Comparison of ENCODE assay signal across 26 mouse cellular contexts in genomic region chr1:105948352-105948751, GRCm38 (mm10). TPM values are rescaled to one million over a fixed set of nuclear protein-coding genes. Genes with fewer than 3 reads are reported as not detected.
DNase-seq lines count a peak whose midpoint lies in the region; ATAC-seq lines count a peak whose summit lies in the region.
"Had no signal": no experiment of that assay in that cellular context is flagged by ENCODE, and none has a peak within 500 bp of the region (broad histone marks: within the 10 kb centered on the region; RNA-seq: fewer than 3 reads in every experiment).

No protein-coding gene starts in this region.

- no peak overlapping the region for H3K9ac ChIP-seq in embryonic facial prominence, embryonic 12.5 days
- no peak overlapping the region for H3K9ac ChIP-seq in kidney, embryonic 16.5 days (replicated peaks; ENCODE audit: low read length)
- no peak overlapping the region for H3K9ac ChIP-seq in midbrain, embryonic 11.5 days (ENCODE audit: low read length)
- H3K9ac ChIP-seq: heart, embryonic 13.5 days; hindbrain, embryonic 15.5 days; intestine, embryonic 15.5 days; lung, embryonic 14.5 days; neural tube, embryonic 15.5 days had no signal

- 83% methylated on average over 6 of the region's 6 CpGs for WGBS in embryonic facial prominence, embryonic 12.5 days
- WGBS in embryonic facial prominence, embryonic 10.5 days: 86% methylated on average over 6 of the region's 6 CpGs
- WGBS in kidney, embryonic 16.5 days: 57% methylated on average over 6 of the region's 6 CpGs
- 81% methylated on average over 6 of the region's 6 CpGs for WGBS in midbrain, embryonic 11.5 days
- 79% methylated on average over 6 of the region's 6 CpGs for WGBS in midbrain, embryonic 10.5 days

- DNase-seq in embryonic facial prominence, embryonic 10.5 days (ENCODE audit: low spot score): no peak
- DNase-seq in kidney, postnatal 36 days: no peak
- DNase-seq in midbrain, embryonic 11.5 days (ENCODE audit: low spot score, missing footprints): no peak
- DNase-seq in midbrain, embryonic 10.5 days (ENCODE audit: low spot score): no peak
- DNase-seq: adrenal gland, adult 8-10 months; cerebellum, adult 11-12 months; gastrocnemius, postnatal 25 days; heart, adult 18-20 months; heart, postnatal 14 days; kidney, adult 9 months; left cerebral cortex, postnatal 4 days; lung, embryonic 14.5 days; thymus, adult 18-20 months; thymus, postnatal 36 days had no signal

- no peaks in the 10 kb centered on the region for H3K36me3 ChIP-seq in embryonic facial prominence, embryonic 12.5 days
- H3K36me3 ChIP-seq in embryonic facial prominence, embryonic 10.5 days (replicated peaks): no peaks in the 10 kb centered on the region
- H3K36me3 ChIP-seq in kidney, embryonic 16.5 days (ENCODE audit: insufficient read depth, low read length): no peaks in the 10 kb centered on the region
- no peaks in the 10 kb centered on the region for H3K36me3 ChIP-seq in midbrain, embryonic 11.5 days (ENCODE audit: control insufficient read depth, insufficient read depth, low read length)
- no peaks in the 10 kb centered on the region for H3K36me3 ChIP-seq in midbrain, embryonic 10.5 days
- H3K36me3 ChIP-seq: heart, embryonic 13.5 days; hindbrain, embryonic 15.5 days; intestine, embryonic 15.5 days; neural tube, embryonic 15.5 days had no signal

- no peak overlapping the region for H3K4me3 ChIP-seq in embryonic facial prominence, embryonic 12.5 days
- H3K4me3 ChIP-seq in embryonic facial prominence, embryonic 10.5 days: no peak overlapping the region
- no peak overlapping the region for H3K4me3 ChIP-seq in kidney, embryonic 16.5 days (ENCODE audit: low read length)
- H3K4me3 ChIP-seq in midbrain, embryonic 11.5 days (ENCODE audit: low read depth, low read length): no peak overlapping the region
- no peak overlapping the region for H3K4me3 ChIP-seq in midbrain, embryonic 10.5 days
- H3K4me3 ChIP-seq: heart, embryonic 13.5 days; hindbrain, embryonic 15.5 days; intestine, embryonic 15.5 days; left cerebral cortex, adult 2 months; neural tube, embryonic 15.5 days had no signal

- ATAC-seq in embryonic facial prominence, embryonic 12.5 days (ENCODE audit: insufficient number of reproducible peaks, insufficient read depth, low FRiP score, low TSS enrichment): 0 out of 2 replicates have a peak, but pooled peaks have one; percentile 37
- peak; percentile 53 for ATAC-seq in kidney, embryonic 16.5 days (ENCODE audit: low FRiP score, low TSS enrichment)
- 0 out of 2 replicates have a peak, but pooled peaks have one; percentile 24 for ATAC-seq in midbrain, embryonic 11.5 days (ENCODE audit: low FRiP score)
- peak; percentile 5; the same call in 1 of the 2 replicates for ATAC-seq in monocyte, adult 5-6 weeks (replicated peaks; ENCODE audit: insufficient number of reproducible peaks, low FRiP score, low TSS enrichment, poor library complexity, severe bottlenecking)
- ATAC-seq: activated CD4-positive, CD25-positive, alpha-beta regulatory T cell, adult 4 months; forebrain, embryonic 14.5 days; intestine, embryonic 15.5 days had no signal

- H3K4me2 ChIP-seq in embryonic facial prominence, embryonic 12.5 days (replicated peaks): no peak overlapping the region
- no peak overlapping the region for H3K4me2 ChIP-seq in kidney, embryonic 16.5 days (replicated peaks; ENCODE audit: low read depth, low read length)
- H3K4me2 ChIP-seq in midbrain, embryonic 11.5 days: no peak overlapping the region
- H3K4me2 ChIP-seq: heart, embryonic 13.5 days; hindbrain, embryonic 15.5 days; intestine, embryonic 15.5 days; liver, embryonic 11.5 days; lung, embryonic 14.5 days; neural tube, embryonic 15.5 days had no signal

- no peaks in the 10 kb centered on the region for H3K27me3 ChIP-seq in embryonic facial prominence, embryonic 12.5 days
- no peaks in the 10 kb centered on the region for H3K27me3 ChIP-seq in embryonic facial prominence, embryonic 10.5 days (replicated peaks; ENCODE audit: low read depth, poor library complexity, severe bottlenecking)
- no peaks in the 10 kb centered on the region for H3K27me3 ChIP-seq in kidney, embryonic 16.5 days (ENCODE audit: insufficient read depth, low read length)
- no peaks in the 10 kb centered on the region for H3K27me3 ChIP-seq in midbrain, embryonic 11.5 days (ENCODE audit: control insufficient read depth, insufficient read depth, low read length)
- no peaks in the 10 kb centered on the region for H3K27me3 ChIP-seq in midbrain, embryonic 10.5 days (ENCODE audit: low read depth, poor library complexity, severe bottlenecking)
- H3K27me3 ChIP-seq: heart, embryonic 13.5 days; hindbrain, embryonic 15.5 days; intestine, embryonic 15.5 days; neural tube, embryonic 15.5 days had no signal

- 0 out of 2 replicates have a peak, but pooled peaks cover 3% of the 10 kb centered on the region for H3K4me1 ChIP-seq in embryonic facial prominence, embryonic 12.5 days
- no peaks in the 10 kb centered on the region for H3K4me1 ChIP-seq in embryonic facial prominence, embryonic 10.5 days
- no peaks in the 10 kb centered on the region for H3K4me1 ChIP-seq in kidney, embryonic 16.5 days (ENCODE audit: insufficient read depth, low read length)
- no peaks in the 10 kb centered on the region for H3K4me1 ChIP-seq in midbrain, embryonic 11.5 days (ENCODE audit: control insufficient read depth, insufficient read depth, low read length)
- H3K4me1 ChIP-seq in midbrain, embryonic 10.5 days: no peaks in the 10 kb centered on the region
- H3K4me1 ChIP-seq: intestine, embryonic 15.5 days; neural tube, embryonic 15.5 days had no signal

- no peak overlapping the region for H3K27ac ChIP-seq in embryonic facial prominence, embryonic 12.5 days
- H3K27ac ChIP-seq in embryonic facial prominence, embryonic 10.5 days (replicated peaks): no peak overlapping the region
- no peak overlapping the region for H3K27ac ChIP-seq in kidney, embryonic 16.5 days (ENCODE audit: low read length)
- no peak overlapping the region for H3K27ac ChIP-seq in midbrain, embryonic 11.5 days (ENCODE audit: low read depth, low read length)
- H3K27ac ChIP-seq in midbrain, embryonic 10.5 days (replicated peaks): no peak overlapping the region
- H3K27ac ChIP-seq: heart, embryonic 13.5 days; hindbrain, embryonic 15.5 days; intestine, embryonic 15.5 days; left cerebral cortex, adult 2 months; macrophage; neural tube, embryonic 15.5 days had no signal

- H3K9me3 ChIP-seq in embryonic facial prominence, embryonic 12.5 days: no peaks in the 10 kb centered on the region
- H3K9me3 ChIP-seq in embryonic facial prominence, embryonic 10.5 days: no peaks in the 10 kb centered on the region
- no peaks in the 10 kb centered on the region for H3K9me3 ChIP-seq in kidney, embryonic 16.5 days (ENCODE audit: low read length)
- H3K9me3 ChIP-seq in midbrain, embryonic 11.5 days (ENCODE audit: control insufficient read depth, low read length): no peaks in the 10 kb centered on the region
- no peaks in the 10 kb centered on the region for H3K9me3 ChIP-seq in midbrain, embryonic 10.5 days (replicated peaks)
- H3K9me3 ChIP-seq: heart, embryonic 13.5 days; hindbrain, embryonic 15.5 days; intestine, embryonic 15.5 days; neural tube, embryonic 15.5 days had no signal

RNA-seq across cellular contexts. Expression of gene Zcchc2, which starts 41.9 kb away (rescaled TPM):
- polyA plus RNA-seq in embryonic facial prominence, embryonic 12.5 days (2016; fragmentation: Nextera tagmentation; extraction: Ambion mirVana): 2.1 and 2.3 TPM in 2 replicates
- polyA plus RNA-seq in embryonic facial prominence, embryonic 10.5 days (2016; fragmentation: Nextera tagmentation; extraction: Ambion mirVana): 1.9 and 2.3 TPM in 2 replicates
- polyA plus RNA-seq in kidney, embryonic 16.5 days (2015; fragmentation: Nextera tagmentation; extraction: Ambion mirVana): 3.0 and 3.8 TPM in 2 replicates
- polyA plus RNA-seq in midbrain, embryonic 11.5 days (2014; fragmentation: Nextera tagmentation; extraction: Ambion mirVana): 1.7 and 1.8 TPM in 2 replicates
- polyA plus RNA-seq in midbrain, embryonic 10.5 days (2016; fragmentation: Nextera tagmentation; extraction: Ambion mirVana): 1.7 and 1.9 TPM in 2 replicates
- total RNA-seq in monocyte, adult 5-6 weeks (2017): 40.5 to 52.4 TPM (median 42.4 TPM) in 3 replicates
